Comparison of ENCODE assay signal across 13 mouse cellular contexts in genomic region chr9:59162954-59163353, GRCm38 (mm10).
DNase-seq lines count a peak whose midpoint lies in the region; ATAC-seq and TF ChIP-seq lines count a peak whose summit lies in the region.
"Had no signal": no experiment of that assay in that cellular context is flagged by ENCODE, and none has a peak within 500 bp of the region (broad histone marks: within the 10 kb centered on the region; RNA-seq: fewer than 3 reads in every experiment).

No protein-coding gene starts in this region.

- H3K27me3 ChIP-seq in hindbrain, embryonic 13.5 days, result no peaks in the 10 kb centered on the region
- no peaks in the 10 kb centered on the region for H3K27me3 ChIP-seq in lung, postnatal 0 days (replicated peaks; ENCODE audit: insufficient read depth, low read length)
- H3K27me3 ChIP-seq: liver, embryonic 15.5 days had no signal

- intact Hi-C loops in gastrocnemius, postnatal 36 days (cut with DNase I), result no loop called here

- TF ChIP-seq EP300 in lung, postnatal 0 days (IDR thresholded peaks at IDR 0.05), result no peak

- DNase-seq in brain, embryonic 14.5 days (ENCODE audit: low read depth), result peak; percentile 67
- peak; percentile 35 for DNase-seq in embryo, embryonic 11.5 days (ENCODE audit: low read depth, low spot score)
- peak; percentile 63 for DNase-seq in neural tube, embryonic 10.5 days (ENCODE audit: extremely low spot score, low spot score)
- DNase-seq in heart, adult 9 months (ENCODE audit: low spot score in 2 of 2), result no peak
- no peak for DNase-seq in lung, postnatal 0 days (ENCODE audit: low spot score)
- no peak for DNase-seq in gastrocnemius, postnatal 36 days
- DNase-seq: cerebellum, adult 9-10 months; kidney, adult 8-10 months had no signal

- ATAC-seq in hindbrain, embryonic 13.5 days (ENCODE audit: low FRiP score), result peak; percentile 68
- no peak for ATAC-seq in lung, postnatal 0 days

- peaks cover 21% of the 10 kb centered on the region for H3K4me1 ChIP-seq in hindbrain, embryonic 13.5 days (replicated peaks)
- no peaks in the 10 kb centered on the region for H3K4me1 ChIP-seq in lung, postnatal 0 days (ENCODE audit: insufficient read depth, low read depth, low read length)
- H3K4me1 ChIP-seq: liver, embryonic 15.5 days had no signal

- no peak overlapping the region for H3K9ac ChIP-seq in hindbrain, embryonic 13.5 days
- H3K9ac ChIP-seq in lung, postnatal 0 days (replicated peaks; ENCODE audit: low read depth), result no peak overlapping the region
- H3K9ac ChIP-seq: liver, embryonic 15.5 days had no signal

- 8% methylated on average over 4 of the region's 4 CpGs for WGBS in hindbrain, embryonic 13.5 days
- 54% methylated on average over 4 of the region's 4 CpGs for WGBS in lung, postnatal 0 days

- no peaks in the 10 kb centered on the region for H3K9me3 ChIP-seq in hindbrain, embryonic 13.5 days
- no peaks in the 10 kb centered on the region for H3K9me3 ChIP-seq in lung, postnatal 0 days (ENCODE audit: low read length)
- H3K9me3 ChIP-seq: liver, embryonic 15.5 days had no signal

- no peak overlapping the region for H3K4me3 ChIP-seq in hindbrain, embryonic 13.5 days
- H3K4me3 ChIP-seq in lung, postnatal 0 days (ENCODE audit: low read depth, low read length), result no peak overlapping the region
- H3K4me3 ChIP-seq: layer of hippocampus, adult 2 months; liver, embryonic 15.5 days had no signal

- H3K36me3 ChIP-seq in hindbrain, embryonic 13.5 days, result no peaks in the 10 kb centered on the region
- H3K36me3 ChIP-seq in lung, postnatal 0 days (ENCODE audit: insufficient read depth, low read length), result no peaks in the 10 kb centered on the region
- H3K36me3 ChIP-seq: liver, embryonic 15.5 days had no signal

- H3K27ac ChIP-seq in hindbrain, embryonic 13.5 days, result peak overlapping the region; percentile 78
- H3K27ac ChIP-seq in lung, postnatal 0 days (ENCODE audit: low read length), result no peak overlapping the region
- H3K27ac ChIP-seq: layer of hippocampus, adult 2 months; liver, embryonic 15.5 days; macrophage had no signal

- no peak overlapping the region for H3K4me2 ChIP-seq in hindbrain, embryonic 13.5 days
- H3K4me2 ChIP-seq in lung, postnatal 0 days (replicated peaks; ENCODE audit: low read depth, low read length), result no peak overlapping the region
- H3K4me2 ChIP-seq: heart, embryonic 11.5 days; liver, embryonic 15.5 days had no signal

- no peak for TF ChIP-seq POLR2A in brain, embryonic 14.5 days (IDR thresholded peaks at IDR 0.05; ENCODE audit: borderline replicate concordance, extremely low read depth, insufficient read depth, insufficient read length, poor library complexity, severe bottlenecking)

- no peak for TF ChIP-seq CTCF in brain, embryonic 14.5 days (IDR thresholded peaks at IDR 0.05; ENCODE audit: borderline replicate concordance, extremely low read depth, insufficient read depth, insufficient read length)
- TF ChIP-seq CTCF in lung, postnatal 0 days (IDR thresholded peaks at IDR 0.05), result no peak

Comparison
In these comparisons a context has a peak if more than half of its experiments do, and no peak if none do; other contexts are left out.
1. DNase-seq: peak in brain, embryonic 14.5 days (single experiment), embryo, embryonic 11.5 days (single experiment) and neural tube, embryonic 10.5 days (single experiment); none in heart, adult 9 months (0 of 2), lung, postnatal 0 days (single experiment) and gastrocnemius, postnatal 36 days (0 of 2).